Mouse (Mus musculus): ENCODE measurements around the gene Rwdd2a.

Rwdd2a gene

GRCm38 (mm10) chr9:86571540-86572135, at the start of gene Rwdd2a, which contains the start of gene Pgm3:
Rwdd2a (plus strand) TSS chr9:86571991.
Pgm3 (minus strand) TSS chr9:86571842.
- DNase-seq (ENCODE audit: low read depth, low spot score), result peak; percentile 87

- no peak for DNase-seq (ENCODE audit: low read depth, low spot score)
Observed at GRCm38 (mm10) chr9:86522335-86522734, 49.5 kb upstream of the Rwdd2a start.

GRCm38 (mm10) chr9:86525600-86525999, 46.2 kb upstream of the Rwdd2a start:
- DNase-seq (ENCODE audit: low read depth, low spot score), result no peak

GRCm38 (mm10) chr9:86534071-86534470, 37.7 kb upstream of the Rwdd2a start:
- no peak for DNase-seq (ENCODE audit: low read depth, low spot score)

GRCm38 (mm10) chr9:86543451-86543850, 28.3 kb upstream of the Rwdd2a start:
- DNase-seq (ENCODE audit: low read depth, low spot score), result no peak

- no peak for DNase-seq (ENCODE audit: low read depth, low spot score)
Observed at GRCm38 (mm10) chr9:86544559-86544958, 27.2 kb upstream of the Rwdd2a start.

GRCm38 (mm10) chr9:86549637-86550162, 22.1 kb upstream of the Rwdd2a start:
- DNase-seq (ENCODE audit: low read depth, low spot score), result no peak

- no peak for DNase-seq (ENCODE audit: low read depth, low spot score)
Observed at GRCm38 (mm10) chr9:86550717-86551116, 21.1 kb upstream of the Rwdd2a start.

- DNase-seq (ENCODE audit: low read depth, low spot score), result no peak
Observed at GRCm38 (mm10) chr9:86553886-86554285, 17.9 kb upstream of the Rwdd2a start.

GRCm38 (mm10) chr9:86554641-86555040, 17.1 kb upstream of the Rwdd2a start:
- DNase-seq (ENCODE audit: low read depth, low spot score), result no peak

GRCm38 (mm10) chr9:86560543-86560942, 11.2 kb upstream of the Rwdd2a start:
- DNase-seq (ENCODE audit: low read depth, low spot score), result no peak

- DNase-seq (ENCODE audit: low read depth, low spot score), result no peak
Observed at GRCm38 (mm10) chr9:86569314-86569910, 2.4 kb upstream of the Rwdd2a start.

GRCm38 (mm10) chr9:86570261-86570890, 1.4 kb upstream of the Rwdd2a start:
- DNase-seq (ENCODE audit: low read depth, low spot score), result no peak

- DNase-seq (ENCODE audit: low read depth, low spot score), result no peak
Observed at GRCm38 (mm10) chr9:86570946-86571345, 845 bp upstream of the Rwdd2a start.

- no peak for DNase-seq (ENCODE audit: low read depth, low spot score)
Observed at GRCm38 (mm10) chr9:86572196-86572595, 405 bp downstream of the Rwdd2a start.

- peak; percentile 79 for DNase-seq (ENCODE audit: low read depth, low spot score)
Observed at GRCm38 (mm10) chr9:86572636-86573291, 973 bp downstream of the Rwdd2a start.

GRCm38 (mm10) chr9:86573616-86574303, 2.0 kb downstream of the Rwdd2a start:
- no peak for DNase-seq (ENCODE audit: low read depth, low spot score)

GRCm38 (mm10) chr9:86575178-86575577, 3.4 kb downstream of the Rwdd2a start:
- DNase-seq (ENCODE audit: low read depth, low spot score), result no peak

- DNase-seq (ENCODE audit: low read depth, low spot score), result no peak
Observed at GRCm38 (mm10) chr9:86579657-86580056, 7.9 kb downstream of the Rwdd2a start.

- DNase-seq (ENCODE audit: low read depth, low spot score), result peak; percentile 64
Observed at GRCm38 (mm10) chr9:86583740-86584139, 11.9 kb downstream of the Rwdd2a start.

GRCm38 (mm10) chr9:86587019-86587795, 15.4 kb downstream of the Rwdd2a start:
- no peak for DNase-seq (ENCODE audit: low read depth, low spot score)

Measured in forelimb bud, embryonic 11.5 days (tissue).